Mouse (Mus musculus) heart, postnatal 14 days (tissue): ENCODE results near the gene Gm8138. TPM values are rescaled to one million over a fixed set of nuclear protein-coding genes. Genes with fewer than 3 reads are reported as not detected.
"Not testable (repeated sequence)": the region's sequence is repeated elsewhere in the genome, so short reads cannot be mapped to it uniquely, and the experiment has no call there.

Source experiments
- DNase-seq, 2 experiments: peaks; one replicate each; pipeline ENCODE4 v3.0.0; 2021 to 2022
- intact Hi-C: fragments of 180-260 bp; cut with DNase I; formaldehyde crosslinking; loops from one replicate; pipeline ENCODE4 v1.15.1; 2025
- long read RNA-seq, 2 experiments: library from polyadenylated mRNA; stranded (forward); transcript quantifications; one replicate each; pipeline ENCODE4 v2.0.0; 2021
- total RNA-seq, 2 experiments: library from RNA; stranded (reverse); gene quantifications; 2 replicates each; pipeline ENCODE4 v1.2.3; 2021

Gm8138 gene
- total RNA-seq, result not detected
- long read RNA-seq, experiment 1, result 0 reads
- long read RNA-seq, experiment 2, result 0 reads

DNA sequence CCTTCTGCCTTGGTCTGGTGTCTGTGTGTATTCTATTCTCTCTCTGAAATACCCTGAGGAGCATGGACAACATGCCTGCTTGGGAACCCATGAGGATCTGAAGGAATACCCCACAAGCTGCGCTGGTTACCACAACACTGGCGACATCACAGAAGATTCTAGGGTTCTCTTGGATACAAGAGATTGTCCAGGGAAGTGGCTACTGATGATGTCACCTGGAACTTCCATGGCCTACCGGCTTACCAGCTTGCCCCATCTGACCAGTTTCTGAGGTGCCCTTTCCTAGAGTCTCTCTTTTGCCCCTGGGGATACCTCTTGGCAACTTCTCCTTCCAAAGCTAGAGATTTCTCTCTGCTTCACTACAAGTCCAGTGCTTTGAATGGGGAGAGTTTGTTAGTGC lies at the start of gene Gm8138:
Gm8138 (minus strand) TSS at position 101 of the 400 bp plus-strand sequence.
- DNase-seq, intact Hi-C loops: not testable (repeated sequence)

GRCm38 (mm10) chr14:43361713-43362112 lies 54.4 kb downstream of the Gm8138 start:
- intact Hi-C loops, DNase-seq: not testable (repeated sequence)

Other genes starting within 250 kb of the Gm8138 start
- not detected for gene Gm7233, start 236.5 kb downstream of the Gm8138 start, total RNA-seq
- gene Gm8122, start 181.0 kb downstream of the Gm8138 start, total RNA-seq, result not detected
- gene Gm8126, start 157.7 kb downstream of the Gm8138 start, total RNA-seq, result not detected
- gene Gm9732, start 141.3 kb downstream of the Gm8138 start, total RNA-seq, result not detected
- not detected for gene Gm8127, start 122.5 kb downstream of the Gm8138 start, total RNA-seq
- gene 1700001F09Rik, start 68.5 kb downstream of the Gm8138 start, total RNA-seq, result not detected
- not detected for gene Gm5799, start 127.2 kb upstream of the Gm8138 start, total RNA-seq
- not detected for gene Gm17654, start 162.8 kb upstream of the Gm8138 start, total RNA-seq
- not detected for gene Gm10375, start 191.7 kb upstream of the Gm8138 start, total RNA-seq